Comparison of ENCODE assay signal across 14 mouse cellular contexts in the genomic region with DNA sequence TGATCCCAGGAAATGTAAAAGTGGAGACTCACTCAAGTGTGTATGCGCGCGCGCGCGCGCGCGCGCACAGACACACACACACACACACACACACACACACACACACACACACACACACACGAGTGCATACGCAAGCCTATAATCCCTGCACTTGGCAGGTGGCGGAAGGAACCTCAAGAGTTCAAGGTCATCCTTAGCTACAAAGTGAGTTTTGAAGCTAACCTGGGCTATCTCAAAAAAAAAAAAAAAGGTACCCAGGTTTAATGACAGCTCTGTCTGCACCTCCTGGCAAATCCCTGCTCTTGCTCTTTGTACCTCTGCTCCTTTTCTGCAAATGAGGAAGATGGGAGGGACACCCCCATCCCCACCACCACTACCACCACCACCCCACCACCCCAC. TPM values are rescaled to one million over a fixed set of nuclear protein-coding genes. Genes with fewer than 3 reads are reported as not detected.
DNase-seq lines count a peak whose midpoint lies in the region; ATAC-seq and TF ChIP-seq lines count a peak whose summit lies in the region.
"Had no signal": no experiment of that assay in that cellular context is flagged by ENCODE, and none has a peak within 500 bp of the region (broad histone marks: within the 10 kb centered on the region; RNA-seq: fewer than 3 reads in every experiment).

No protein-coding gene starts in this region.

- WGBS in hindbrain, embryonic 10.5 days: 96% methylated on average over 13 of the region's 13 CpGs
- 98% methylated on average over 11 of the region's 13 CpGs for WGBS in hindbrain, embryonic 12.5 days
- WGBS in lung, embryonic 16.5 days: 77% methylated on average over 3 of the region's 13 CpGs
- 96% methylated on average over 10 of the region's 13 CpGs for WGBS in embryonic facial prominence, embryonic 12.5 days
- WGBS in small intestine, adult 2 months: 89% methylated on average over 13 of the region's 13 CpGs

- ATAC-seq in hindbrain, embryonic 12.5 days (ENCODE audit: low FRiP score): no peak
- ATAC-seq in lung, embryonic 16.5 days (ENCODE audit: low read depth): no peak
- ATAC-seq in embryonic facial prominence, embryonic 12.5 days (ENCODE audit: insufficient number of reproducible peaks, insufficient read depth, low FRiP score, low TSS enrichment): no peak

- H3K4me1 ChIP-seq in hindbrain, embryonic 10.5 days (replicated peaks): peaks cover 21% of the 10 kb centered on the region
- H3K4me1 ChIP-seq in hindbrain, embryonic 12.5 days: peaks cover 19% of the 10 kb centered on the region
- peaks cover 37% of the 10 kb centered on the region for H3K4me1 ChIP-seq in lung, embryonic 16.5 days (replicated peaks; ENCODE audit: control insufficient read depth, insufficient read depth, low read length)
- peaks cover 9% of the 10 kb centered on the region for H3K4me1 ChIP-seq in embryonic facial prominence, embryonic 12.5 days
- peaks cover 58% of the 10 kb centered on the region for H3K4me1 ChIP-seq in small intestine, adult 2 months (ENCODE audit: control insufficient read depth, insufficient read depth, insufficient read length, low read length)

- no peak for TF ChIP-seq POLR2A in small intestine, adult 2 months (IDR thresholded peaks at IDR 0.05; ENCODE audit: low read depth, low read length)

- no peak overlapping the region for H3K4me2 ChIP-seq in hindbrain, embryonic 12.5 days (replicated peaks)
- H3K4me2 ChIP-seq in lung, embryonic 16.5 days (ENCODE audit: low read depth, low read length): peak overlapping the region; percentile 33; the same call in 1 of the 2 replicates
- no peak overlapping the region for H3K4me2 ChIP-seq in embryonic facial prominence, embryonic 12.5 days (replicated peaks)
- H3K4me2 ChIP-seq: limb, embryonic 12.5 days; stomach, embryonic 15.5 days had no signal

- 0 out of 2 replicates have a peak overlapping the region, but pooled peaks have one; percentile 81 for H3K27ac ChIP-seq in hindbrain, embryonic 10.5 days
- H3K27ac ChIP-seq in hindbrain, embryonic 12.5 days: no peak overlapping the region
- peak overlapping the region; percentile 87 for H3K27ac ChIP-seq in lung, embryonic 16.5 days (ENCODE audit: low read length)
- 0 out of 2 replicates have a peak overlapping the region, but pooled peaks have one; percentile 46 for H3K27ac ChIP-seq in embryonic facial prominence, embryonic 12.5 days
- H3K27ac ChIP-seq in small intestine, adult 2 months (ENCODE audit: insufficient read depth, low read depth, low read length): peak overlapping the region; percentile 83
- H3K27ac ChIP-seq: limb, embryonic 12.5 days had no signal

- no peak for TF ChIP-seq CTCF in small intestine, adult 2 months (IDR thresholded peaks at IDR 0.05; ENCODE audit: extremely low read depth, insufficient read length, insufficient replicate concordance, low read depth, low read length)

- no peak for DNase-seq in hindbrain, embryonic 10.5 days (ENCODE audit: low spot score)
- no peak for DNase-seq in lung, postnatal 4 days
- no peak for DNase-seq in ovary, postnatal 10 days (ENCODE audit: low spot score)
- no peak for DNase-seq in left cerebral cortex, adult 11 months (ENCODE audit: low spot score)
- DNase-seq: adrenal gland, postnatal 10 days; cerebellum, adult 11 months; cerebellum, postnatal 14 days had no signal

- H3K9ac ChIP-seq in hindbrain, embryonic 12.5 days: no peak overlapping the region
- no peak overlapping the region for H3K9ac ChIP-seq in lung, embryonic 16.5 days (ENCODE audit: low read length)
- no peak overlapping the region for H3K9ac ChIP-seq in embryonic facial prominence, embryonic 12.5 days
- H3K9ac ChIP-seq: limb, embryonic 12.5 days; stomach, embryonic 15.5 days had no signal

- no peaks in the 10 kb centered on the region for H3K9me3 ChIP-seq in hindbrain, embryonic 10.5 days
- no peaks in the 10 kb centered on the region for H3K9me3 ChIP-seq in hindbrain, embryonic 12.5 days (replicated peaks)
- no peaks in the 10 kb centered on the region for H3K9me3 ChIP-seq in lung, embryonic 16.5 days (ENCODE audit: control insufficient read depth, low read length)
- H3K9me3 ChIP-seq in embryonic facial prominence, embryonic 12.5 days: no peaks in the 10 kb centered on the region
- H3K9me3 ChIP-seq: stomach, embryonic 15.5 days had no signal

- no peaks in the 10 kb centered on the region for H3K36me3 ChIP-seq in hindbrain, embryonic 10.5 days
- H3K36me3 ChIP-seq in hindbrain, embryonic 12.5 days: no peaks in the 10 kb centered on the region
- H3K36me3 ChIP-seq in lung, embryonic 16.5 days (ENCODE audit: control insufficient read depth, insufficient read depth, low read length): no peaks in the 10 kb centered on the region
- no peaks in the 10 kb centered on the region for H3K36me3 ChIP-seq in embryonic facial prominence, embryonic 12.5 days
- peaks cover 10% of the 10 kb centered on the region for H3K36me3 ChIP-seq in small intestine, adult 2 months (ENCODE audit: control insufficient read depth, insufficient read depth, low read length)
- H3K36me3 ChIP-seq: limb, embryonic 12.5 days; stomach, embryonic 15.5 days had no signal

- H3K4me3 ChIP-seq in hindbrain, embryonic 10.5 days: no peak overlapping the region
- H3K4me3 ChIP-seq in hindbrain, embryonic 12.5 days: no peak overlapping the region
- no peak overlapping the region for H3K4me3 ChIP-seq in lung, embryonic 16.5 days (ENCODE audit: low read length)
- H3K4me3 ChIP-seq in embryonic facial prominence, embryonic 12.5 days: no peak overlapping the region
- no peak overlapping the region for H3K4me3 ChIP-seq in small intestine, adult 2 months (ENCODE audit: low read depth, low read length)
- H3K4me3 ChIP-seq: limb, embryonic 12.5 days; myocyte; stomach, embryonic 15.5 days had no signal

- H3K27me3 ChIP-seq in hindbrain, embryonic 10.5 days (ENCODE audit: insufficient read depth, poor library complexity, severe bottlenecking): no peaks in the 10 kb centered on the region
- no peaks in the 10 kb centered on the region for H3K27me3 ChIP-seq in hindbrain, embryonic 12.5 days
- H3K27me3 ChIP-seq in lung, embryonic 16.5 days (ENCODE audit: control insufficient read depth, insufficient read depth, low read depth, low read length): no peaks in the 10 kb centered on the region
- H3K27me3 ChIP-seq in embryonic facial prominence, embryonic 12.5 days: no peaks in the 10 kb centered on the region
- no peaks in the 10 kb centered on the region for H3K27me3 ChIP-seq in small intestine, adult 2 months (ENCODE audit: control insufficient read depth, insufficient read depth, low read length)
- H3K27me3 ChIP-seq: limb, embryonic 12.5 days; stomach, embryonic 15.5 days had no signal

RNA-seq across cellular contexts. Expression of a gene that starts 11.1 kb away (rescaled TPM):
- polyA plus RNA-seq in hindbrain, embryonic 10.5 days (2016; fragmentation: Nextera tagmentation; extraction: Ambion mirVana): 2.7 and 5.2 TPM in 2 replicates
- 3.4 and 3.5 TPM in 2 replicates for polyA plus RNA-seq in hindbrain, embryonic 12.5 days (2016; fragmentation: Nextera tagmentation; extraction: Ambion mirVana)
- polyA plus RNA-seq in lung, embryonic 16.5 days (2015; fragmentation: Nextera tagmentation; extraction: Ambion mirVana): 3.3 and 3.7 TPM in 2 replicates
- 3.9 and 5.0 TPM in 2 replicates for polyA plus RNA-seq in embryonic facial prominence, embryonic 12.5 days (2016; fragmentation: Nextera tagmentation; extraction: Ambion mirVana)
- 43.9 and 106 TPM in 2 replicates for polyA plus RNA-seq in small intestine, adult 2 months (2012; rRNA removed)
